Mouse (Mus musculus) G1E (cell line): ENCODE measurements around the gene Abcg5. TPM values are rescaled to one million over a fixed set of nuclear protein-coding genes. Genes with fewer than 3 reads are reported as not detected.

Experiments
- ATAC-seq: 2 replicates; pipeline ENCODE4 v1.8.0; 2016; ENCODE audit warnings: mild to moderate bottlenecking; ENCODE audit not compliant: insufficient number of reproducible peaks, poor library complexity, low FRiP score, severe bottlenecking; ENCODE audit errors: extremely low read depth
- DNase-seq: peaks from one replicate; pipeline ENCODE4 v3.0.0; 2012; ENCODE audit warnings: low spot score
- H3K27me3 ChIP-seq: 2 replicates; pipeline ENCODE4 v1.6.1; 2012; ENCODE audit warnings: mild to moderate bottlenecking, low read length, inconsistent platforms; ENCODE audit not compliant: insufficient read depth
- H3K36me3 ChIP-seq: replicated peaks from 2 replicates; pipeline ENCODE3; 2012; ENCODE audit warnings: mild to moderate bottlenecking, inconsistent platforms
- H3K4me1 ChIP-seq: 2 replicates; pipeline ENCODE4 v1.6.1; 2012; ENCODE audit warnings: low read depth, low read length, inconsistent platforms, mixed read lengths; ENCODE audit not compliant: insufficient read depth
- H3K4me3 ChIP-seq: 2 replicates; pipeline ENCODE4 v1.5.1; 2012; ENCODE audit warnings: low read depth, mild to moderate bottlenecking, inconsistent platforms, low read length, moderate library complexity, mixed read lengths
- H3K9me3 ChIP-seq: replicated peaks from 2 replicates; pipeline ENCODE4 v1.6.1; 2012; ENCODE audit warnings: inconsistent platforms
- CTCF ChIP-seq: IDR thresholded peaks from 2 replicates; pipeline ENCODE4 v1.5.1; 2012; ENCODE audit warnings: low read depth, low read length, inconsistent platforms, mixed read lengths
- GATA1 ChIP-seq: IDR thresholded peaks from 2 replicates; pipeline ENCODE4 v1.6.1; 2012; ENCODE audit warnings: borderline replicate concordance, low read length, inconsistent platforms, mixed read lengths
- GATA2 ChIP-seq: IDR thresholded peaks from 2 replicates; pipeline ENCODE4 v1.6.1; 2012; ENCODE audit warnings: low read depth, low read length, inconsistent platforms, borderline replicate concordance
- POLR2AphosphoS5 ChIP-seq: IDR thresholded peaks from 2 replicates; pipeline ENCODE4 v1.6.1; 2012; ENCODE audit warnings: low read depth, low read length, inconsistent platforms; ENCODE audit not compliant: insufficient replicate concordance
- TAL1 ChIP-seq: conservative IDR thresholded peaks from 2 replicates; pipeline ENCODE4 v1.6.1; 2012; ENCODE audit warnings: low read depth, low read length, inconsistent platforms, mixed read lengths
- polyA plus RNA-seq: library from polyadenylated mRNA; stranded (reverse); fragments of >175 nt; gene quantifications from 2 replicates; pipeline ENCODE4 v1.2.3, GENCODE M21; 2012
- total RNA-seq, 2 experiments: library from RNA; stranded (forward) in 1 of 2; stranded (reverse) in 1 of 2; fragments of 200-1000 nt in 1 of 2; fragments of >200 nt in 1 of 2; fragmentation: Nextera tagmentation in 1 of 2; gene quantifications; 2 replicates each; pipeline ENCODE4 v1.2.3; 2014 to 2017

The Abcg5 gene
- total and polyA plus RNA-seq, 3 experiments = 0.16 TPM; not detected in 2

GRCm38 (mm10) chr17:84665691-84666090 is 17.1 kb downstream of the Abcg5 start:
- no peak for TF ChIP-seq GATA1
- TF ChIP-seq POLR2AphosphoS5 = no peak
- TF ChIP-seq CTCF = no peak
- no peak for TF ChIP-seq GATA2
- no peak for TF ChIP-seq TAL1
- ATAC-seq (no peak), DNase-seq (no peak)
- Histone ChIP-seq H3K4me3 (no peak overlapping the region), H3K9me3 (0 out of 2 replicates have a peak, but pooled peaks cover 2% of the 10 kb centered on the region), H3K27me3 (no peaks in the 10 kb centered on the region; the same call in 1 of the 2 replicates), H3K36me3 (no peaks in the 10 kb centered on the region), H3K4me1 (no peaks in the 10 kb centered on the region)

GRCm38 (mm10) chr17:84665053-84665452 is 17.8 kb downstream of the Abcg5 start:
- ATAC-seq = no peak
- no peak for TF ChIP-seq GATA1
- no peak for TF ChIP-seq TAL1
- TF ChIP-seq GATA2 = no peak
- TF ChIP-seq CTCF = no peak
- TF ChIP-seq POLR2AphosphoS5 = no peak
- no peak overlapping the region for H3K4me3 ChIP-seq
- no peaks in the 10 kb centered on the region for H3K4me1 ChIP-seq
- no peaks in the 10 kb centered on the region for H3K36me3 ChIP-seq
- 0 out of 2 replicates have a peak, but pooled peaks cover 2% of the 10 kb centered on the region for H3K9me3 ChIP-seq
- H3K27me3 ChIP-seq = no peaks in the 10 kb centered on the region; the same call in 1 of the 2 replicates
- DNase-seq = no peak

GRCm38 (mm10) chr17:84658951-84659350 is 23.9 kb downstream of the Abcg5 start:
- Histone ChIP-seq H3K36me3 (no peaks in the 10 kb centered on the region), H3K4me3 (no peak overlapping the region), H3K27me3 (no peaks in the 10 kb centered on the region), H3K9me3 (no peaks in the 10 kb centered on the region), H3K4me1 (no peaks in the 10 kb centered on the region)
- DNase-seq = no peak
- no peak for ATAC-seq
- TF ChIP-seq GATA2 (no peak), TAL1 (no peak), POLR2AphosphoS5 (no peak), CTCF (no peak)

- Histone ChIP-seq H3K4me3 (no peak overlapping the region), H3K27me3 (no peaks in the 10 kb centered on the region), H3K36me3 (no peaks in the 10 kb centered on the region), H3K4me1 (no peaks in the 10 kb centered on the region), H3K9me3 (no peaks in the 10 kb centered on the region)
- TF ChIP-seq GATA1 (no peak), POLR2AphosphoS5 (no peak), TAL1 (no peak), CTCF (no peak), GATA2 (no peak)
- no peak for DNase-seq
- ATAC-seq = no peak
These were observed 24.6 kb downstream of the Abcg5 start for GRCm38 (mm10) chr17:84658195-84658594.

- no peak for DNase-seq
- H3K4me3 ChIP-seq = no peak overlapping the region
These were observed 25.0 kb downstream of the Abcg5 start for GRCm38 (mm10) chr17:84657782-84658181.

GRCm38 (mm10) chr17:84657422-84657732 is 25.4 kb downstream of the Abcg5 start:
- DNase-seq (no peak), ATAC-seq (no peak)
- no peak overlapping the region for H3K4me3 ChIP-seq
- no peaks in the 10 kb centered on the region for H3K36me3 ChIP-seq
- no peaks in the 10 kb centered on the region for H3K9me3 ChIP-seq
- H3K27me3 ChIP-seq = no peaks in the 10 kb centered on the region
- H3K4me1 ChIP-seq = no peaks in the 10 kb centered on the region
- TF ChIP-seq GATA1 (no peak), CTCF (no peak), GATA2 (no peak), TAL1 (no peak), POLR2AphosphoS5 (no peak)

More at GRCm38 (mm10) chr17:84657782-84658181, 25.0 kb downstream of the Abcg5 start:
- ATAC-seq = no peak
- Histone ChIP-seq H3K9me3 (no peaks in the 10 kb centered on the region), H3K36me3 (no peaks in the 10 kb centered on the region), H3K4me1 (no peaks in the 10 kb centered on the region), H3K27me3 (no peaks in the 10 kb centered on the region)
- TF ChIP-seq GATA1 (no peak), CTCF (no peak), GATA2 (no peak), POLR2AphosphoS5 (no peak), TAL1 (no peak)

GRCm38 (mm10) chr17:84656653-84657421 is 26.0 kb downstream of the Abcg5 start:
- no peak for TF ChIP-seq GATA2
- no peak for TF ChIP-seq POLR2AphosphoS5
- no peak for TF ChIP-seq CTCF
- TF ChIP-seq GATA1 = no peak
- TF ChIP-seq TAL1 = no peak
- ATAC-seq (no peak), DNase-seq (no peak)
- Histone ChIP-seq H3K36me3 (no peaks in the 10 kb centered on the region), H3K9me3 (no peaks in the 10 kb centered on the region), H3K4me3 (no peak overlapping the region), H3K27me3 (no peaks in the 10 kb centered on the region), H3K4me1 (no peaks in the 10 kb centered on the region)
